8 mouse cellular contexts compared by ENCODE assay signal in the genomic region with DNA sequence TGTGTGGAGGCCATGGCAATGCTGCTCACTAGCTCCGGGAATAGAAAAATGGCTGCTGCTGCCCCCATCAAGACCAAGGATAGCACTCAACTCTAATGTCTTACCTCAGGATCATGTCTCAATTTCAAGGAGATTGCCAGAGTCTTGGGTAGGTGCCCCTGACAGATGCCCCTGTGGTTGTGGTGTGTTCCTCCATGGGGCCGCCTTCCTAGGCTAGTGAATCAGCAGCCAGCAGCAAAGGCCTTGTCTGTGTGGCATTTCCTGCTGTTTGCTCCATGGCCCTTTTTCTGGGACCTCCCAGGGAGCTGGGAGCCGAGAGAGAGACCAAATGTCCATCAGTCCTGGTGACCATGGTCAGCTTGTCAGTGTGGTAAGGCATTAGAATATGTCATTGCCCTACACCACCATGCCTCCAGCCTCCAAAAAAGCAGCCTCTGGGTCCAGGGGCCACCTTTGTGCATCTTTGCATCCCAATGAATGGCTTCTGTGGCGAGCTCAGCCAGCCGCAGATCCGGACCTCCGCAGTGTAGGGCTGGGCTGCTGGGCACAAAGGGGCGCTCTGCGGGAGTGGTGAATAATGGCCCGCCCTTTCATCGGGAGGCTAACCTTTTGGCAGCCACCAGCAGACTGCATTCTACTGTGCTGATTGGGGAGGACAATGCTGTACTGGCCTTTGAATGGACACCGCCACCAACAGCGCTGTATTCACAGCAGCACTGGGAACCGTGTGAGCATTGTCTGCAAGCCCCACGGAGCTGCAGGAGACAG. TPM values are rescaled to one million over a fixed set of nuclear protein-coding genes. Genes with fewer than 3 reads are reported as not detected.
DNase-seq lines count a peak whose midpoint lies in the region; ATAC-seq lines count a peak whose summit lies in the region.
"Had no signal": no experiment of that assay in that cellular context is flagged by ENCODE, and none has a peak within 500 bp of the region (broad histone marks: within the 10 kb centered on the region; RNA-seq: fewer than 3 reads in every experiment).

No protein-coding gene starts in this region.

- DNase-seq in right cerebral cortex, adult 18-20 months = peak; percentile 40
- no peak for DNase-seq in right cerebral cortex, postnatal 4 days
- DNase-seq in urinary bladder, postnatal 4 days (ENCODE audit: low spot score in 2 of 2) = no peak
- DNase-seq in spleen, postnatal 14 days (ENCODE audit: low spot score in 2 of 2) = no peak
- no peak for DNase-seq in frontal cortex, postnatal 10 days (ENCODE audit: low spot score in 2 of 2)

- H3K27me3 ChIP-seq in forebrain, embryonic 12.5 days = peaks cover 97% of the 10 kb centered on the region
- peaks cover 92% of the 10 kb centered on the region for H3K27me3 ChIP-seq in midbrain, embryonic 12.5 days

- H3K4me1 ChIP-seq in forebrain, embryonic 12.5 days = peaks cover 35% of the 10 kb centered on the region
- peaks cover 31% of the 10 kb centered on the region for H3K4me1 ChIP-seq in midbrain, embryonic 12.5 days

- 0 out of 2 replicates have a peak, but pooled peaks cover 4% of the 10 kb centered on the region for H3K36me3 ChIP-seq in forebrain, embryonic 12.5 days (replicated peaks)
- H3K36me3 ChIP-seq in midbrain, embryonic 12.5 days = 0 out of 2 replicates have a peak, but pooled peaks cover 6% of the 10 kb centered on the region

- peak; percentile 87 for ATAC-seq in forebrain, embryonic 12.5 days (ENCODE audit: low FRiP score)
- ATAC-seq in midbrain, embryonic 12.5 days (ENCODE audit: low FRiP score, low read depth) = peak; percentile 88

- H3K4me3 ChIP-seq in forebrain, embryonic 12.5 days (replicated peaks) = no peak overlapping the region
- no peak overlapping the region for H3K4me3 ChIP-seq in midbrain, embryonic 12.5 days

- no peaks in the 10 kb centered on the region for H3K9me3 ChIP-seq in forebrain, embryonic 12.5 days
- no peaks in the 10 kb centered on the region for H3K9me3 ChIP-seq in midbrain, embryonic 12.5 days

- WGBS in forebrain, embryonic 12.5 days = 8% methylated on average over 15 of the region's 15 CpGs
- 9% methylated on average over 15 of the region's 15 CpGs for WGBS in midbrain, embryonic 12.5 days

- peak overlapping the region; percentile 53 for H3K27ac ChIP-seq in forebrain, embryonic 12.5 days
- peak overlapping the region; percentile 43 for H3K27ac ChIP-seq in midbrain, embryonic 12.5 days (replicated peaks)
- H3K27ac ChIP-seq: liver, embryonic 14.5 days had no signal

- no peak overlapping the region for H3K9ac ChIP-seq in forebrain, embryonic 12.5 days
- H3K9ac ChIP-seq in midbrain, embryonic 12.5 days (replicated peaks) = no peak overlapping the region
- H3K9ac ChIP-seq: liver, embryonic 14.5 days had no signal

- peak overlapping the region; percentile 8; the same call in 1 of the 2 replicates for H3K4me2 ChIP-seq in forebrain, embryonic 12.5 days
- peak overlapping the region; percentile 2; the same call in 1 of the 2 replicates for H3K4me2 ChIP-seq in midbrain, embryonic 12.5 days (replicated peaks)

RNA-seq across cellular contexts. Expression of a gene that starts 54.1 kb away (rescaled TPM):
- polyA plus RNA-seq in forebrain, embryonic 12.5 days (2016; fragmentation: Nextera tagmentation; extraction: Ambion mirVana) = 5.9 and 8.4 TPM in 2 replicates
- 17.4 and 27.4 TPM in 2 replicates for polyA plus RNA-seq in midbrain, embryonic 12.5 days (2016; fragmentation: Nextera tagmentation; extraction: Ambion mirVana)
- polyA plus RNA-seq: liver, embryonic 14.5 days had no signal
